Mouse (Mus musculus) ES-E14 (cell line): ENCODE data around the gene Wdfy4.

Source experiments
- MAFK ChIP-seq: IDR thresholded peaks from 2 replicates; pipeline ENCODE4 v1.6.1; 2014; ENCODE audit warnings: mild to moderate bottlenecking, low read depth, low read length, inconsistent platforms; ENCODE audit not compliant: insufficient read depth
- ZC3H11A ChIP-seq: IDR thresholded peaks from 2 replicates; pipeline ENCODE4 v1.6.1; 2012; ENCODE audit warnings: low read depth, mild to moderate bottlenecking, inconsistent platforms, low read length, borderline replicate concordance
- ZNF384 ChIP-seq: IDR thresholded peaks from 2 replicates; pipeline ENCODE4 v1.6.1; 2012; ENCODE audit warnings: low read depth, low read length, inconsistent platforms

DNA sequence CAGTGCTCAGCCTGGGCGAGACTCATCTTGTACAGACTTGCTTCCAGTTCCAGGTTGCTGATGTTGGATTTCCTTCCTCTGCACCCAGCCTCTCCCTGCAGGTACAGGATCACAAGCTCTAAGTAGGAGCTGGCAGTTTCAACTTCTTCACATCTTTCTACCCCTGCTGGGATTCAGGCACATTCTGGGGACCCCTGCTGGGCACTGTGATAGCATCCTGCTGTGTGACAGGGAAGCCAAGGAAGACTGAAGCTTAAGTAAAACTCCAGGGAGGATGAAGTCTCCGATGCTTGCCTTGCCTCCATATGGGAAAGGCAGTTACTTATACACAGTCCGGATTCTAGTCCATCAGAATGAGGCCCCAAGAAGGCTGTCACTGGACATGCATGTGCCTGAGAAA is 148.5 kb downstream of the Wdfy4 start:
- TF ChIP-seq ZC3H11A (no peak), ZNF384 (no peak), MAFK (no peak)
